Mouse (Mus musculus): ENCODE data around the gene Plcd1. TPM values are rescaled to one million over a fixed set of nuclear protein-coding genes. Genes with fewer than 3 reads are reported as not detected.

The Plcd1 gene
- polyA plus RNA-seq, 1 experiment from 2014 or later = 21.0 TPM

DNA sequence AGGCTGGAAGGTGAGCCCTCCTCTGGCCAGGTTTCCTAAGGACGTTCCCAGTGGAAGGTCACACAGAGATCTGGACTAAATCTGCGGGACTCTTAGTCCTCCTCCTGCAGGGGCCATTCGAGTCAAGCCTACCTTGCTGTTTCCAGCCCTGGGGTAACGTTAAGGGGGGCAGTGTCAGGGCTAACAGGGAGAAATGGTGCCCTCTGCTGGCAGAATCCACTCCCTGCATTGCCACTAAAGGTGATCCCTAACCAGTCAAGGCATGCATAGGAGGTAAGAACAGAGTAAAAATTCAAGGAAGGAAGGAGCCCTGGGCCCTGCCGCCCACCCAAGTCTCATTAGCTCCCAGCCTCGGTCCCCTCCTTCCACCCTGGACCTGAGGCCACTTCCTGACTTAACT lies 25.7 kb downstream of the Plcd1 start:
- H3K9ac ChIP-seq (replicated peaks) = no peak overlapping the region
- ATAC-seq = peak; percentile 44; the same call in 1 of the 2 replicates
- H3K9me3 ChIP-seq = no peaks in the 10 kb centered on the region
- 7% methylated on average over 6 of the region's 6 CpGs for WGBS
- H3K4me2 ChIP-seq (replicated peaks) = no peak overlapping the region
- H3K36me3 ChIP-seq = peaks cover 10% of the 10 kb centered on the region
- H3K4me1 ChIP-seq (replicated peaks) = no peaks in the 10 kb centered on the region
- H3K4me3 ChIP-seq (replicated peaks) = no peak overlapping the region
- H3K27ac ChIP-seq = no peak overlapping the region
- H3K27me3 ChIP-seq = peaks cover 3% of the 10 kb centered on the region; the same call in 1 of the 2 replicates

DNA sequence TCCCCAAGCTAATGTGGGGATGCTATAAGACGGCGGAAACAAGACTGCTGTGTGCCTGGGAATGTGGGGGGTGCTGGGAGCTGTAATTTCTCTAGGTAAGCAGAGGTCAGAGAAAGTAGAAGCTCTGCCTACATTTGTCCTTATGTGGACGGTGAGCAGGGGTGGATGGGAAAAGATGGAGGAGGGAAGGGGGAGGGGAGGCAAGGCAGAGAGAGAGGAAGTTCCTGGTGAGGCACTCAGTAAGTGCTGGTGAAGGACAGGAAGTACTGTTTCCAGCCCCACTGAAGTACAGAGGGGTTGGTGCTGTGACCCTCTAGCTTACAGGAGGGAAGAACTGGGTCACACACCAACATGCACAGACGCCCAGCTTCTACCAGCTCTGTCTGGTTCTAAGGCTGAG lies 29.0 kb downstream of the Plcd1 start:
- Histone ChIP-seq H3K9me3 (no peaks in the 10 kb centered on the region), H3K36me3 (no peaks in the 10 kb centered on the region), H3K4me3 (replicated peaks) (no peak overlapping the region), H3K4me1 (replicated peaks) (no peaks in the 10 kb centered on the region), H3K4me2 (replicated peaks) (no peak overlapping the region), H3K9ac (replicated peaks) (no peak overlapping the region), H3K27me3 (peaks cover 3% of the 10 kb centered on the region; the same call in 1 of the 2 replicates), H3K27ac (no peak overlapping the region)
- no peak for ATAC-seq
- 64% methylated on average over 4 of the region's 4 CpGs for WGBS

DNA sequence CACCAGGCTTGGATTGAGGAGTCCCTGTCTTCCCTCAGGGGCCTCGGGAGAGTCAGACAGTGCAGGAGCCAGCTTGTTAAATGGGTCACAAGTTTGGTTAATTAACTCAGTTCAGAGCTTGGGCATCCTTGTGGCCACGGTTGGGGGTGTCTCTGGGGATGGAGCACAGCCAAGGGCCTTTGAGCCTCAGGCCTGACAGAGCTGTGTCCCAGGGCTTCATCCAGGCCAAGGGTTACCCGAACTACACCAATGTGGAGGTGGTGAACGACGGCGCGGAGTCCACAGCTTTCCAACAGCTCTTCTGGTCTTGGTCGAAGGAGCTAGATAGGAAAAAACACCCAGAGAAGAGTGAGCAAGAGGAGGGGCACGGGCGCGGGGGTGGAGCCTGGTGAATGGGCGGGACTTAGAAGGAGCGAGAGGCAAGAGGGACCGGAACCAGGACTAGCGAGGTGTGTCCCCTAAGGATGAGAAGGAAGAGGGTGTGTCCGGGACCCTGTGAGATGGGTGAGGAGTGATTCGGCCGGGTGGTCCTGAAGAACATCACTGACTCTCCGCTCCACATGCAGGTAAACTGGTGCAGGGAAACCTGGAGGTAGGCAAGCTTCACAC lies 30.2 kb downstream of the Plcd1 start:
- no peaks in the 10 kb centered on the region for H3K36me3 ChIP-seq
- 37% methylated on average over 19 of the region's 19 CpGs for WGBS
- H3K4me3 ChIP-seq (replicated peaks) = no peak overlapping the region
- no peak overlapping the region for H3K27ac ChIP-seq
- H3K9me3 ChIP-seq = no peaks in the 10 kb centered on the region
- no peak for ATAC-seq
- H3K4me2 ChIP-seq (replicated peaks) = no peak overlapping the region
- H3K4me1 ChIP-seq (replicated peaks) = no peaks in the 10 kb centered on the region
- H3K27me3 ChIP-seq = peaks cover 3% of the 10 kb centered on the region; the same call in 1 of the 2 replicates
- no peak overlapping the region for H3K9ac ChIP-seq (replicated peaks)

DNA sequence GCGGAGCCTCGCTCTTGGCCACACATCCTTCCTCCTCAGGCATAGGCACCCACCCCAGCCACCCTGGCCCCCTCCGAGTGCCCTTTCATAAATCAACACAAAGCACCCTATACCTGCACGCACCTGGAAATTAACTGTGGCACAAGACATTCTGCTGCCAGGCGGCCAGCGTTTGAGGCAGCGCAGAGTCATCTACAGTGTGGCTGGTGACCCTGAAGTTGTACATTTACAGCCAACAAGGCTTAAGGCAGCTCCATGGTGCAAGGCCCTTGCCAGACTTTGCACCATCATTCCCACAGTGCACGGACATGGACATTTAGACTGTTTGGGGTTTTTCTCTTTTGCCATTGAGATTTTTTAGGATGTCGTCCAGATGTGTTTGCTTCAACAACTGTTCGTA lies 32.6 kb downstream of the Plcd1 start:
- Histone ChIP-seq H3K9ac (replicated peaks) (no peak overlapping the region), H3K4me3 (replicated peaks) (no peak overlapping the region), H3K9me3 (no peaks in the 10 kb centered on the region), H3K36me3 (no peaks in the 10 kb centered on the region), H3K27me3 (peaks cover 3% of the 10 kb centered on the region; the same call in 1 of the 2 replicates), H3K4me2 (replicated peaks) (no peak overlapping the region), H3K4me1 (replicated peaks) (no peaks in the 10 kb centered on the region), H3K27ac (no peak overlapping the region)
- ATAC-seq = no peak
- WGBS = 91% methylated on average over 10 of the region's 10 CpGs

DNA sequence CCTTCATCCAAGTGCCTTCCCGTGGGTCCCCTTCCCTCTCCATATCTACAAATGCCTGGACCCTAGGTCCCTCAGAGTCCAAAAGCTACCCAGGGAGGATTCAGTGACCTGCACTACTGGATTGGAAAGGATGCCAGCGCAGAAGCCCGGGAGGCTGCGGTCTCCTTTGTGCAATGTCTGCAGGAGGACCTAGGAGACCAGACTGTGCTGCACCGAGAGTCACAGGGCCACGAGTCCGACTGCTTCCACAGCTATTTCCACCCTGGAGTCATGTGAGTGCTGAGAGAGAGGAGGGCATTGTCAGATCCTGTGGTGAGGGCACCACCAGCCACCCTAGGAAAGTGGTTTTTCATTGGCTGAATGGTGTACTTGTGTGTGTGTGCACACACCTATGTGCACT lies 35.1 kb downstream of the Plcd1 start:
- peaks cover 8% of the 10 kb centered on the region for H3K27me3 ChIP-seq
- H3K27ac ChIP-seq = no peak overlapping the region
- WGBS = 82% methylated on average over 7 of the region's 7 CpGs
- no peak overlapping the region for H3K9ac ChIP-seq (replicated peaks)
- no peaks in the 10 kb centered on the region for H3K9me3 ChIP-seq
- no peak for ATAC-seq
- peaks cover 2% of the 10 kb centered on the region for H3K4me1 ChIP-seq (replicated peaks)
- H3K36me3 ChIP-seq = no peaks in the 10 kb centered on the region
- H3K4me2 ChIP-seq (replicated peaks) = no peak overlapping the region
- no peak overlapping the region for H3K4me3 ChIP-seq (replicated peaks)

DNA sequence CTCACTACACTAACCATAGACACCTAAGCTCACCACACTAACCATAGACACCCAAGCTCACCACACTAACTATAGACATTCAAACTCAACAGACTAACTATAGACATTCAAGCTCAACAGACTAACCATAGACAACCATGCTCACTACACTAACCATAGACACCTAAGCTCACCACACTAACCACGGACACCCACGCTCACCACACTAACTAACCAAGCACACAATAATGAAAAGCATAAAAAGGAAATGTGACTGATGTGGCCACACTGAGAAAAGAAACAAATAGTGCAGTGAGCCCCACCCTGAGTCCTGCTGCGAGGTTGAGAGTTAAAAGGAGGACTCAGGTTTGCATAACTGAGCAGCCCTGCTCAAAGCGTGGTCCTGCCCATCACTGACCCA lies 38.0 kb downstream of the Plcd1 start:
- Histone ChIP-seq H3K4me1 (replicated peaks) (peaks cover 14% of the 10 kb centered on the region), H3K9me3 (no peaks in the 10 kb centered on the region), H3K36me3 (no peaks in the 10 kb centered on the region), H3K9ac (replicated peaks) (no peak overlapping the region), H3K4me2 (replicated peaks) (no peak overlapping the region), H3K27me3 (peaks cover 18% of the 10 kb centered on the region), H3K4me3 (replicated peaks) (no peak overlapping the region), H3K27ac (no peak overlapping the region)
- no peak for ATAC-seq
- 88% methylated on average over 4 of the region's 4 CpGs for WGBS

DNA sequence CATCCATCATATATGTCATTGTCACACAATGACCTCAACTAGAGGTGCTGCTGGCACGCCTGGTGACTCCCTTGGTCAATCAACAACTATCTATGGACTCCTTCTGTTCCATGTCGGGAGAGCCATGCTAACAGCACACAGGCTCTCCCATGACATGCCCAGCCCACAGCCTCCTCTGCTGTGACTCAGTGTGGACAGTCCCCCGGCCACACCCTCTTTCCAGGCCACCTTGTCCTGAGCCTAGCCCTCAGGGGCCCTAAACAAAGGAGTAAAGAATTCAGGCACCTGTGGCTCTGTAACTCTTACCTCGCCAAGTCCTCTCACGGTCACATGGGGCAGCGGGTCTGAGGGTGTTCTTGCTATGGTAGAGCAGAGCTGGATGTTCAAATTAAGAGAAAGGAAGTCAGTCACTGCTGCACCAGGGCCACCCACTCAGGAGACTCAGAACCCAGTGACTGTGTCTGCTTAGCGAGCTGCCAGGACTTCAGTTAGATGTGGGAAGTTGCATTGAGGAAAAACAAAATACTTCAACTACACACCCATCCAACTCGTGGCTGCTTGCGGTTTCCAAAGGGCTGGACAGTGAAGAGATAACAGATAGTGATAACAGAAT lies 39.2 kb downstream of the Plcd1 start:
- H3K9me3 ChIP-seq = no peaks in the 10 kb centered on the region
- no peak overlapping the region for H3K9ac ChIP-seq (replicated peaks)
- WGBS = 86% methylated on average over 9 of the region's 9 CpGs
- no peak for ATAC-seq
- H3K27me3 ChIP-seq = peaks cover 18% of the 10 kb centered on the region
- H3K36me3 ChIP-seq = no peaks in the 10 kb centered on the region
- no peak overlapping the region for H3K4me2 ChIP-seq (replicated peaks)
- no peak overlapping the region for H3K4me3 ChIP-seq (replicated peaks)
- peaks cover 14% of the 10 kb centered on the region for H3K4me1 ChIP-seq (replicated peaks)
- no peak overlapping the region for H3K27ac ChIP-seq

DNA sequence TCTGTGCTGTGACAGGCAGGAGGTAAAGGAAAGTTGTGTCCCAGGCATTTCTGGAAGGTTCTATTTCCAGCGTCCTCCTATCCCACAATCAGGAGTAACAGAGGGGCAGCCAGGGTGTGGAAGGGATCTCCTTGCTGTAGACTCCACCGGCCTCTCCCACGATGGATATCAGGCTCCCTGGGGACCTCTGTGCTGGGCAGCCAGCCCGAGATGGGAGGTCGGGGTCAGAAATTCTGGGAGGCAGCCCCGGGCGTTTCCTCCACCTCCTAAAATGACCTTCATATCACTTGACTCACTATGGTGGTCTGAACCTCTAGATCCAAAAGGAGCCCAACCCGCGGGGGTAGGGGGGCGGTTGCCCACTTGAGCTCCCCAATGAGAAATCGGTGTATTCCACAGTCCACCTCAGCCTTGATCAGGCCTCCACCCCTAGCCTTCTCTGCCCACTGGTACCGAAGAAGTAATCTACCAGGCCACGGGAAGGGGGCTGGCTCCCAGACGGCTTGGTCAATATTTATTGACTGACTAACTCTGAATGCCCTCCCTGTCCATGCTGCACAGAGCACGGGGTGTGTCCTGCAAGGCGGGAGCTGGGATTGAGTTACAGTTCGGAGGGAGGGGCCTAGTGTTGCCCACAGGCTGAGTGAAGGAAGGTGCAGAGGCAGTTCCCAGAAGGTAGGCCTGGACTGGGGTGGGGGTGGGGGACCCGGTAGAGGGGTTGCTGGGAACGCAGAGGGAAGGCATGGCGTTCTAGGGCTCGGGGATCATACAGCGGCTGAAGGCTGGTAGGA lies 41.0 kb downstream of the Plcd1 start, which contains the start of gene Vill:
Gene Vill, plus strand, starts transcription at position 625 of the 791 bp plus-strand sequence.
- ATAC-seq = peak; percentile 78
- H3K4me3 ChIP-seq (replicated peaks) = peak within 1 kb of the TSS; percentile 7; the same call in 1 of the 2 replicates
- H3K27ac ChIP-seq = no peak within 1 kb of the TSS
- WGBS = 22% methylated on average over 22 of the region's 22 CpGs
- no peaks in the 10 kb centered on the region for H3K36me3 ChIP-seq
- peaks cover 18% of the 10 kb centered on the region for H3K27me3 ChIP-seq
- peak within 1 kb of the TSS; percentile 43 for H3K4me2 ChIP-seq (replicated peaks)
- peak within 1 kb of the TSS; percentile 24; the same call in 1 of the 2 replicates for H3K9ac ChIP-seq (replicated peaks)
- H3K9me3 ChIP-seq = no peaks in the 10 kb centered on the region
- peaks cover 14% of the 10 kb centered on the region for H3K4me1 ChIP-seq (replicated peaks)

DNA sequence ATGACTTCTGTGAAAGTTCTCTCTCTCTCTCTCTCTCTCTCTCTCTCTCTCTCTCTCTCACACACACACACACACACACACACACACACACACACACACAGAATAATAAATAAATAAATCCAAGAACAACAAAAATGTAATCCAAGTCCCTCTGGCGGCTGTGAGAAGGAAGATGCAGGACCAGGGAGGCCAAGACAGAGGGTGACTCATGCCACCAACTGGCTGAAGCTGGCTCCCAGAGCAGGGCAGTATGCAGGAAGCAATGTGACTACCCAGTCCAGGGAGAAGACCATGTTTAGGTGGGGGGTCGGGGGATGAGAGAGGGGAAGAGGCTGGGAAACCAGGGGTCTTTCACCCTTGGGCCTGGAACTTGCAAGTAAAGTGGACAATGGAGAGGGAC lies 42.1 kb downstream of the Plcd1 start:
- Histone ChIP-seq H3K9ac (replicated peaks) (no peak overlapping the region), H3K36me3 (no peaks in the 10 kb centered on the region), H3K4me3 (replicated peaks) (no peak overlapping the region), H3K4me1 (replicated peaks) (peaks cover 14% of the 10 kb centered on the region), H3K27ac (no peak overlapping the region), H3K27me3 (peaks cover 18% of the 10 kb centered on the region), H3K4me2 (replicated peaks) (no peak overlapping the region), H3K9me3 (no peaks in the 10 kb centered on the region)
- no peak for ATAC-seq
- 80% methylated on average over 2 of the region's 2 CpGs for WGBS

DNA sequence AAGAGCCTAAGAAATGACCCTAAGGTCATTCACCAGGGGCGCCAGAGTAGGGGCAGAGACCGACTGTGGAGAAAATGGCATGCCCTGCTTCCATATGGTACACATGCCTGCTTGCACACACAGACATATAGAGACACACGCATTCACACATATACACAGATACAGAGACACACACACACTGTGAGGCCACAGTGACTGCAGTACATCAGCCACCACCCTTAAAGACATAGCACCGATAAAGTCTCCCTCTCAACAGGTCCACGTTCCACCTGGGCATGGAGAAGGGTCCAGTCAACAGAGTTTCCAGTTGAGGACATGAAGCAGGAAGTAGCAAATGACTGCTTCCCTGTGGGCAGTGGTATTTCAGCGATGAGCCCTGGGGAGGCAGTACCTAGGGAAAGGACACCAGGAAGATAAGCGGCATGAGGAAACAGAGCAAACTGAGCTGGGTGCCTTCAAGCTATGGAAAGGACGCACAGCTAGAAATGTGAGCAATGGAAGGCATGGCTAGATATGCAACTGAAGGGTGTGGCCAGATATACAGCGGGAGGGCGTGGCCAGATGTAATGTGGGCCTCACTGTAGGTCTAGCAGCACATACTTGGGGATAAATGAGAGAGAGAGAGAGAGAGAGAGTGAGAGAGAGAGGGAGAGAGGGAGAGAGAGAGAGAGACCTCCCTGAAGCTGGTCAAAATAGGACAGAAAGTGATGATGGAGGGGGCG lies 45.0 kb downstream of the Plcd1 start:
- Histone ChIP-seq H3K27ac (no peak overlapping the region), H3K4me2 (replicated peaks) (no peak overlapping the region), H3K9me3 (no peaks in the 10 kb centered on the region), H3K4me1 (replicated peaks) (peaks cover 13% of the 10 kb centered on the region), H3K36me3 (no peaks in the 10 kb centered on the region), H3K4me3 (replicated peaks) (no peak overlapping the region), H3K9ac (replicated peaks) (no peak overlapping the region), H3K27me3 (peaks cover 14% of the 10 kb centered on the region)
- no peak for ATAC-seq
- WGBS = 88% methylated on average over 11 of the region's 11 CpGs

DNA sequence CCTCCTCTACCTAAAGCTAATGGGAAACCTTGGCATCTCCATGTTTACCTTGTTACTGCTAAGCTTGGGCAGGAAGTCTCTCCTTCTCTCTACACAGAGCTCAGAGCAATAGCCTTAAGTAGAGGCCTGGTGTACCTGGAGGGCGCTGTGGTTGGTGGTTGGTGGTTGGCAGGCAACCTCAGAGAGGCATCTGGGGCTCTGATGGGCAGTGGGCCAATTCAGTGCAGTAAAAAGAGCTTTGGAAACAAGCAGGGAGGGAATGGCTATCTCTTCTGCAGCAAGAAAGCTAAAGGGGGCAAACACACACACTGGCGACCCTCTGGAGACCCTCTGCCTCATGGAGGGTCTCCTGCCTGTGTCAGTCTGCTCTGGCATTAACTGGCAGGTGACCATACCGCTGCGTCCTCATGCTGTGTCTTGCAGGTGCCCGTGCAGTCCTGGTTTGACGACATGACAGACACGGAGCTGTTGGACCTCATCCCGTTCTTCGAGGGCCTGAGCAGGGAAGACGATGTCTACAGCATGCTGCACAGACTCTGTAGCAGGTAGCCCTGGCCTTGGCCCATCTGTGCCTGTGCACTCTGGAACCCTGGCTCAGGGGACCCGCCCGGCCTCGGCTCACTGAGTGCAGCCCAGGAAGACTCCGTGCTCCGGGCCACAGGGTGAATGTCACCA lies 53.1 kb downstream of the Plcd1 start:
- Histone ChIP-seq H3K4me3 (replicated peaks) (no peak overlapping the region), H3K27me3 (no peaks in the 10 kb centered on the region), H3K36me3 (peaks cover 16% of the 10 kb centered on the region), H3K4me2 (replicated peaks) (no peak overlapping the region), H3K4me1 (replicated peaks) (peaks cover 12% of the 10 kb centered on the region; the same call in 1 of the 2 replicates), H3K9ac (replicated peaks) (no peak overlapping the region), H3K9me3 (no peaks in the 10 kb centered on the region), H3K27ac (no peak overlapping the region)
- ATAC-seq = no peak
- 89% methylated on average over 15 of the region's 15 CpGs for WGBS
